Mouse (Mus musculus) neural tube, embryonic 12.5 days (tissue): ENCODE data around the gene Ptprc. TPM values are rescaled to one million over a fixed set of nuclear protein-coding genes. Genes with fewer than 3 reads are reported as not detected.

Experiments used
- ATAC-seq: fragments of 200-750 bp; cut with Nextera tagmentation; 2 replicates; pipeline ENCODE4 v1.8.0; 2017; ENCODE audit warnings: low read depth, mild to moderate bottlenecking, moderate TSS enrichment, moderate library complexity; ENCODE audit not compliant: low FRiP score
- H3K27ac ChIP-seq: fragments of 300-500 bp; sonication (generic); 2 replicates; pipeline ENCODE4 v1.5.1; 2016
- H3K27me3 ChIP-seq: fragments of 300-500 bp; sonication (generic); replicated peaks from 2 replicates; pipeline ENCODE4 v1.6.1; 2016; ENCODE audit warnings: mild to moderate bottlenecking
- H3K36me3 ChIP-seq: fragments of 300-500 bp; sonication (generic); 2 replicates; pipeline ENCODE4 v1.6.1; 2016; ENCODE audit warnings: mild to moderate bottlenecking
- H3K4me1 ChIP-seq: fragments of 300-500 bp; sonication (generic); 2 replicates; pipeline ENCODE4 v1.6.1; 2016
- H3K4me2 ChIP-seq: fragments of 300-500 bp; sonication (generic); replicated peaks from 2 replicates; pipeline ENCODE4 v1.6.1; 2016; ENCODE audit warnings: mild to moderate bottlenecking
- H3K4me3 ChIP-seq: fragments of 300-500 bp; sonication (generic); 2 replicates; pipeline ENCODE4 v1.5.1; 2016
- H3K9ac ChIP-seq: fragments of 300-500 bp; sonication (generic); 2 replicates; pipeline ENCODE4 v1.6.1; 2016; ENCODE audit warnings: mild to moderate bottlenecking
- H3K9me3 ChIP-seq: fragments of 300-500 bp; sonication (generic); 2 replicates; pipeline ENCODE4 v1.6.1; 2016; ENCODE audit warnings: mild to moderate bottlenecking
- WGBS: fragments of 180-500 bp; shearing (Covaris S2); methylation state at CpG from one replicate; pipeline ENCODE4 v1.1.7; 2016; 5-methylcytosine and 5-hydroxymethylcytosine counted together
- polyA plus RNA-seq: library from polyadenylated mRNA; unstranded; fragments of >200 nt; fragmentation: Nextera tagmentation; extraction: Ambion mirVana; gene quantifications from 2 replicates; pipeline ENCODE4 v1.2.1, GENCODE M21; 2016

Gene Ptprc
- polyA plus RNA-seq, 1 experiment from 2014 or later: 1.4 TPM

DNA sequence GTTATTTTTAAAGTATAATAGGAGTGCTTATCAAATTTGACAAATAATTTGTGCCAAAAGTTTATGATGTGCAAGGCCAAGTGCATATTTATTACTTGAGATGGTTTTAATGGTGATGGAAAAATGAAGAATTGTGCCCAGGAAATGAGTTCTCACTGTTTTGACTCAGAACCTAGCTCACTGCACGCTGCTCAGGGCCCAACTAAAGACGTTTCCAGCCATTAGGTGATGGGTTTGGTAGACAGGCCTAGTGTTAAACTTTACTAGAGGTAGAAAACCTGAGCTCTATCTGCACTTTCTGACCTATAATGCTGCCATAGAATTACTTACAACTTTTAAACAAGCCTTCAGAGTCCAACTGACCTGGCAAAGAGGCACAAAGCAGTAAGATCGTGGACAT is 3.0 kb downstream of the Ptprc start:
- no peak overlapping the region for H3K4me2 ChIP-seq
- no peak overlapping the region for H3K4me3 ChIP-seq
- H3K27ac ChIP-seq: no peak overlapping the region
- 84% methylated on average over 3 of the region's 3 CpGs for WGBS
- ATAC-seq: no peak
- no peak overlapping the region for H3K9ac ChIP-seq
- H3K27me3 ChIP-seq: no peaks in the 10 kb centered on the region
- H3K4me1 ChIP-seq: no peaks in the 10 kb centered on the region
- no peaks in the 10 kb centered on the region for H3K9me3 ChIP-seq
- no peaks in the 10 kb centered on the region for H3K36me3 ChIP-seq

DNA sequence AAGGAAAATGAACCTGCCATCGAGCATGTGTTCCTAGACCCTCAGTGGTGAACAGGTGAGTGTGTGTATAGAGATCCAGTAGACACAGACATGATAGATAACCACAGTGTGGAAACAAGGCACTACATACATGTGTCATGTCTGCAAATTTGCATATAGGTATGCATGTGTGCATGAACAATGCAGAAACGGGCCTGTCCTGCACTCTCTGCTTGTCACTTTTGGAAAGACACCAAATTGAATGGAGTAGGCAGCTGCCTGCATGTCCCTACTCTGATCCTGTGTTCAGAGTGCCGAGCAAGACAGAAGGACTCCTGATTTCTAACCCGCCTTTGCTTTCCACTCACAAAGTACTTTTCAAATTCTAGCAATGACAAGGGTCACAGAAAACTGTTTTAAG is 3.4 kb downstream of the Ptprc start:
- WGBS: 88% methylated on average over 4 of the region's 4 CpGs
- no peak overlapping the region for H3K4me3 ChIP-seq

DNA sequence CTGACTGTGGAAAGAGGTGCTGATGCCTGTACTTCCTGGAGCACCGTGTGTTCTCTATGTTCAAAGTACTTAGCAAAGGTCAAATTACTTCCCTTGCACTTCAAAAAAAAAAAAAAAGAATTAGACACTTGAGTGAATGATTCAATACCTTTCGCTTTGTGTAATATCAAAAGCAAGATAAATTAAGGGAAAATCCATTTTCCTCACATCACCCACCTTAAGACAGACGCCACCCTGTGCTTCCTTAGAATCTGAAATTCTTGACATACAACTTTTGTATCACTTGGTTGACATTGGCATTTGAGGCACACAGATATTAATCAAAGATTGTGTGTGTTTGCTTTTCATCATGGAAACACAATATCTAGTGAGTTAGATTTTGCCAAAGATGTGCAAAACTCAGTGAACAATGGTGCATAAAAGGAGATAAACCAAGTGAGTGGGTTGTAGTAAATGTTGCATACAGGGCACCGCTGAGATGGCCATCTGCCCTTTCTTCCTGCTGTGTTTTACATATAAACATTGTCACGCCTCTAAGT is 9.2 kb downstream of the Ptprc start:
- no peaks in the 10 kb centered on the region for H3K36me3 ChIP-seq
- no peak for ATAC-seq
- WGBS: 81% methylated on average over 5 of the region's 5 CpGs
- H3K9me3 ChIP-seq: no peaks in the 10 kb centered on the region
- H3K9ac ChIP-seq: no peak overlapping the region
- no peaks in the 10 kb centered on the region for H3K27me3 ChIP-seq
- no peaks in the 10 kb centered on the region for H3K4me1 ChIP-seq
- no peak overlapping the region for H3K27ac ChIP-seq
- H3K4me2 ChIP-seq: no peak overlapping the region
- no peak overlapping the region for H3K4me3 ChIP-seq

More for the DNA sequence above, 3.4 kb downstream of the Ptprc start:
- Histone ChIP-seq H3K4me2 (no peak overlapping the region), H3K4me1 (no peaks in the 10 kb centered on the region), H3K27ac (no peak overlapping the region), H3K9me3 (no peaks in the 10 kb centered on the region), H3K36me3 (no peaks in the 10 kb centered on the region), H3K27me3 (no peaks in the 10 kb centered on the region), H3K9ac (no peak overlapping the region)
- ATAC-seq: no peak

DNA sequence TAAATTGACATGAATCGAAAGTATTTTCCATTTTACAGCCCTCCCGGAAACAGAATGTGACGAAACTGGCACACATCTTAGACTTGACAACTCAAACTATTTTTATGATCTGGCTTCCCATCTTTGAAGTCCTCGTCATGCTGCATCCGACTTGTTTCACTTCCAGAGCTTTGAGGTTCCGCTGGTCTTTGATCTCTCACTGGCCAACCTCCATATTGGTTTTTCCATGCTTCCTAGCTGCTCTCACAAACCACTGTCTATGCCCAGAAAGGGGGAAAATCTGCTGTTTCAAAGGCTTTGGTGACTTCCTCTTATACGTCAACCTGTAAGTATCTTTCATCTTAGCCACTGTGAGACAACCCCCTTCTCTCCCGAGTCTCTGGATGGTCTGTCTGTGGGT is 12.9 kb downstream of the Ptprc start:
- Histone ChIP-seq H3K9ac (no peak overlapping the region), H3K27me3 (no peaks in the 10 kb centered on the region), H3K4me3 (no peak overlapping the region), H3K4me1 (no peaks in the 10 kb centered on the region), H3K9me3 (no peaks in the 10 kb centered on the region), H3K4me2 (no peak overlapping the region), H3K36me3 (no peaks in the 10 kb centered on the region), H3K27ac (no peak overlapping the region)
- no peak for ATAC-seq
- WGBS: 85% methylated on average over 8 of the region's 8 CpGs

DNA sequence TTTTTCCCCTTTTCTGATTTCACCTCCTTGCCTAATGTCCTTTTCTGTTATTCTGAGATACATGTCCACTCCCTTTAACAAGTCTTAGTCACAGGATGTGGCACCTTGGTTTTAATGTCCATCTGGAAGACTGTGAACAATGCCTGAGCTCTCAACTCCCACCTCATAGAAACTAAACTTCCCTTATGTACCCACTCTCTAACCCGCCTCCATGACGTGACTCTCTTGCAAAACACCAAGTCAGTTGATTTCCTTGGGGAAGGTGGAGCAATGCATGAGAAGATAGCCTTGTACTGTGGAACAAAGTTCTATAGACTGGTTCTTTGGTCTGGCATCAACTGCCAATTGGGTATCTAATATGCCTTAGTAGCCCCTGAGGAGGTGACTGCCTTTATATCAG is 16.6 kb downstream of the Ptprc start:
- Histone ChIP-seq H3K4me1 (no peaks in the 10 kb centered on the region), H3K27ac (no peak overlapping the region), H3K4me3 (no peak overlapping the region), H3K36me3 (no peaks in the 10 kb centered on the region), H3K9me3 (no peaks in the 10 kb centered on the region), H3K4me2 (no peak overlapping the region), H3K9ac (no peak overlapping the region), H3K27me3 (no peaks in the 10 kb centered on the region)
- no peak for ATAC-seq
- 83% methylated on average over 2 of the region's 2 CpGs for WGBS

DNA sequence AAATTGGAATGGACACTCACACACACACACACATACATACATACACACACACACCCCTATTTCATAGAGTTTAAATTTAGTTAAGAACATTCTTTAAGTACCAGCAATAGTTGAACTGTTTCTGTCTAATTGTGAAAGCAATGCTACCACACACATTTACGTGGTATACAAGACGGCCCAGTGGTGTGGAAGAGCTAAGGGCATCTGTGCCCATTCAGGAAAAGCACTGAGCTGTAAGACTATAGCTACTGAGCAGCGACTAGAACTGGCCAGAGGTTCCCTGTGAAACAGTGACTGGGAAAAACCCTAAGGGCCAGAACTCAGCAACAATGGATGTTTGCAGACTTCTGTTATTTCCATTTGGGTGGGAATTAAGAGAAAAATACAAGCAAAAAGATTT is 17.3 kb downstream of the Ptprc start:
- Histone ChIP-seq H3K4me3 (no peak overlapping the region), H3K9ac (no peak overlapping the region), H3K27me3 (no peaks in the 10 kb centered on the region), H3K36me3 (no peaks in the 10 kb centered on the region), H3K9me3 (no peaks in the 10 kb centered on the region), H3K27ac (no peak overlapping the region), H3K4me1 (no peaks in the 10 kb centered on the region), H3K4me2 (no peak overlapping the region)
- no peak for ATAC-seq
- 23% methylated on average over 3 of the region's 3 CpGs for WGBS

DNA sequence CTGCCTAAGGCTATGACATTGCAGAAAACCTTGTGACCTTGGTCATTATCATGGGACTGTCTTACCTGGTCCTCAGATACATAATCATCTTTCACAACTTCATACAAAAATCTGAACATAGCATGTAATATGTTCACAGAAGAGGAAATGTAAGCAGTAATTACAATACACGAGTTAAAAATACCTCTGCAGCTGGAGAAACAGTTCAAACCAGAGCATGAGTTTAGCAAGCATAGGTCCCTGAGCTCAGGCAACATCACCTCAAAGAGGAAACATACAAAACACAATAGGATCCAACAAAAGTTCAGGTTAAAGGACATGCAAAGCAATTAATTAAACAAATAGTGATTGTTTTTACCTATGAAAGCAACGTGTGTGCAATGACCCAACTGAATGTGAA is 17.8 kb downstream of the Ptprc start:
- H3K9me3 ChIP-seq: no peaks in the 10 kb centered on the region
- 72% methylated on average over 2 of the region's 2 CpGs for WGBS
- no peak overlapping the region for H3K9ac ChIP-seq
- H3K27me3 ChIP-seq: no peaks in the 10 kb centered on the region
- no peak for ATAC-seq
- no peak overlapping the region for H3K27ac ChIP-seq
- no peak overlapping the region for H3K4me2 ChIP-seq
- H3K4me3 ChIP-seq: no peak overlapping the region
- H3K36me3 ChIP-seq: no peaks in the 10 kb centered on the region
- H3K4me1 ChIP-seq: no peaks in the 10 kb centered on the region

DNA sequence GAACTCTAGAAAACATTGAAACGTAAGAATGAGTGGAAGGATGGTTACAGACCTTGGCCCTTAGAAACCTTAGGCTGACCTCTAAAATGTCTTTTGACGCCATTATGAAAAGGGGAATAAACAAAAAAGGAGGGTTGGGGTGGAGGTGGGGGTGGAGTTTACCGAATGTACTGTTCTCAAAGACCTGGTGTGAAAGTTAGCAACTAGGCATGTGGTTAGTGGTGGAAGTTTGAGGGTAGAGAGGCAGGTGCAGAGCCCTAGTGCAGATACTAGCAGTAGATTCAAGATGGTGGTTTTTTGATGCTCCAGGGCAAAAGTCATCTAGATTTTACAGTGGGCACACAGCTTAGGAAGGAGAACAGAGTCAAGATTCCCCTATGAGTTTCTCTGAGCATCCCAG is 18.5 kb downstream of the Ptprc start:
- H3K9ac ChIP-seq: no peak overlapping the region
- WGBS: 85% methylated on average over 3 of the region's 3 CpGs

DNA sequence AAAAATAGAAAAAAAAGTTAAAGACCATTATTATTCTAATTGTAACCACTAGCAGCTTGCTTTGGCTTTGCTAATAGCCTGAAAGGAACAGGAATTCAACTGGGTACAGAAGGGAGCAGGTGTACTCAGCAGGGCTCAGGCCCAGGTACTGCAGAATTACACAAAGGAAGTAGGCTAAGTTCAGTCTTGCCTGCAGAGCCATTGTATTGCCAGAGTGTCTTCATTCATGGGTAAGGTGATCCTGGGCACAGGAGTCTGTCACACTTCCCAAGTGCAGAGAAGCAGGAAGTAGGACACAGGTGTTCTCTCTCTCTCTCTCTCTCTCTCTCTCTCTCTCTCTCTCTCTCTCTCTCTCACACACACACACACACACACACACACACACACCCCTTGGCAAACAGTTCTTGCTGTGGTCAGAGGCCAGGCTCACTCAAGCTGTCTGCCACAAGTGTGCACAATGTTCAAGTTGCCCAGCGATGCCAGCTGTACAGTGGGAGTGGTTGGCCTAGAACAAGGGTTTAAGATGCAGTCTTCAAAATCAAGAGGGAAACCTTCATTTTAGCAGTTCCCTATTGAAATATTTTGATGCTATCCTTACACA is 21.2 kb downstream of the Ptprc start:
- no peaks in the 10 kb centered on the region for H3K4me1 ChIP-seq
- 86% methylated on average over 1 of the region's 1 CpGs for WGBS
- ATAC-seq: no peak
- H3K4me3 ChIP-seq: no peak overlapping the region
- no peaks in the 10 kb centered on the region for H3K9me3 ChIP-seq
- no peak overlapping the region for H3K27ac ChIP-seq
- H3K9ac ChIP-seq: no peak overlapping the region
- H3K27me3 ChIP-seq: no peaks in the 10 kb centered on the region
- no peak overlapping the region for H3K4me2 ChIP-seq
- H3K36me3 ChIP-seq: no peaks in the 10 kb centered on the region

More for the DNA sequence above, 18.5 kb downstream of the Ptprc start:
- Histone ChIP-seq H3K27me3 (no peaks in the 10 kb centered on the region), H3K27ac (no peak overlapping the region), H3K36me3 (no peaks in the 10 kb centered on the region), H3K4me1 (no peaks in the 10 kb centered on the region), H3K9me3 (no peaks in the 10 kb centered on the region), H3K4me2 (no peak overlapping the region), H3K4me3 (no peak overlapping the region)
- no peak for ATAC-seq

DNA sequence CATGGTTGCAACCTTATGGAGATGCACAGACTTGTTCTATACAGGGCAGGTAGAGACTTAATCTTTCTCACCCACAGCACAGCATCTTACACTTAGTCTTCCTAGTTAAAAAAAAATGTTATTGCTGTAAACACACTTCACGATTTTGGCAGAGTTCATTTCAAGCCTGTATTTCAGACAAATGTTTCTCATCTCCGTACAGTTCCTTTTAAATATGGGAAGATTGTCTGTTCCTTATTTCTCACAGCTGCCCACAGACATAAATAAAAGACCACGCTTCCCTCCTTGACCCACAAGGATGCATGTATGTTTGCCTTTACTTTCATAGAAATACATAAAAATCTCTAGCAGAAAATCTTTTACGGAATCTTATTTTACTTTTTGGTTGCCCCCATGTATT is 22.4 kb downstream of the Ptprc start:
- H3K9me3 ChIP-seq: no peaks in the 10 kb centered on the region
- no peaks in the 10 kb centered on the region for H3K4me1 ChIP-seq
- 89% methylated on average over 4 of the region's 4 CpGs for WGBS
- no peaks in the 10 kb centered on the region for H3K27me3 ChIP-seq
- H3K9ac ChIP-seq: no peak overlapping the region
- H3K4me3 ChIP-seq: no peak overlapping the region
- no peak overlapping the region for H3K4me2 ChIP-seq
- no peak for ATAC-seq
- H3K27ac ChIP-seq: no peak overlapping the region
- H3K36me3 ChIP-seq: no peaks in the 10 kb centered on the region

DNA sequence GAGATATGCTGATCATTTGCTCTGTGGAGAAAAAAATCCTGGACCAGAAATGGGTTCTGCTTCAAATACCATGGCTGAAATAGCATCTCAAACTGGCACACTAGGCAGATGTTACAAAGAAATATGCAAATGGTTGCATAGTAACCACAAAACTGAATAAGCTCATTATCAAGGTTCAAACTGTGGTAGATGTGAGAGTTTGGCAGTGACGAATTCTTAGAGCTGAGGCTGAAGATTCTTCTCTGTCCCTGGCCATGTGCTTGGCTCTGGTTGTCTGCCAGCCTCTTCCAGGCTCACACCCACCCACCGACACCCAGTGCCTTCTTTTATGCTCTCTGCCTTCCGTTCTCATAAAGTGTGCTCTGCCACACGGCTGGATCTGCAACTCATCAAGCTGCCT is 26.7 kb downstream of the Ptprc start:
- Histone ChIP-seq H3K36me3 (no peaks in the 10 kb centered on the region), H3K9me3 (no peaks in the 10 kb centered on the region), H3K4me2 (no peak overlapping the region), H3K4me1 (no peaks in the 10 kb centered on the region), H3K27ac (no peak overlapping the region), H3K9ac (no peak overlapping the region), H3K27me3 (no peaks in the 10 kb centered on the region), H3K4me3 (no peak overlapping the region)
- 51% methylated on average over 4 of the region's 4 CpGs for WGBS
- no peak for ATAC-seq

DNA sequence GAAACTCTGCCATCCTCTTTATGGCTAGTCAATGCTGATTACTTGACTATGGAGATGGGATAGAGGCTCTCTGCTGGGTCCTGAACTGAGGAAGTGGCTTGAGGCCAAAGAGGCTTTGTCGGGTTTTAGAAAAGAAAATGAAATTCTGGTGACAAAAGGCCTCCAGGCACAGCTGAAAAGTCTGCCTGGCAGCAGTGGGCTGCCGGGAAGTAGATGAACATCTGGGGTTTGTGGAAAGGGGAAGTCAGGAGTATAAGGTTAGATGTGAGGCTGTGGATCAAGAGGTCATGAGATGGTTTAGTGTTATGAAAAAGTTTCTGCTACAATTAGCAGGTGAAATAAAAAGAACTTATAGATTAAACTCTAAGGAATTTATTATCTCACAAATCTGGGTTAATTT is 29.9 kb downstream of the Ptprc start:
- 59% methylated on average over 2 of the region's 2 CpGs for WGBS
- no peak overlapping the region for H3K4me3 ChIP-seq
- ATAC-seq: no peak

DNA sequence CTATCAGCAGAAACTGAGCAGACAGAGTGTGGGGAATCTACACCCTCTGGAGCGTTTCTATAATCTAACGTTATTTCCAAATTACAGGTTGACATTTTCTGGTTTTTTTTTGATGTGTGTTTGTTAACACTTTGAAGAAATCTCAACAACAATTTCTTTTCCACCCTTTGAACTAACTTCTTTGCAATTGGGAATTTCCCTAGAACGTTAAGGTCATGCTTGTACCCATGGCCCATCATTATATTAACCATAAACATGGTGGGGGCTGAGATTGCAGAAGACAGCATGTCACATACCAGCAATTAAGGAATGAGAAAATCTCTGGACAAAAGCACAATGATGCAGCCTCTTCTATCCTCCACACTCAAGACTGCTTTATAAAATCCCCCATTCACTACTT is 30.4 kb downstream of the Ptprc start:
- no peak for ATAC-seq
- no peak overlapping the region for H3K4me2 ChIP-seq
- H3K9ac ChIP-seq: no peak overlapping the region
- H3K9me3 ChIP-seq: no peaks in the 10 kb centered on the region
- H3K4me1 ChIP-seq: no peaks in the 10 kb centered on the region
- H3K27ac ChIP-seq: no peak overlapping the region
- no peaks in the 10 kb centered on the region for H3K36me3 ChIP-seq
- no peaks in the 10 kb centered on the region for H3K27me3 ChIP-seq
- 82% methylated on average over 3 of the region's 3 CpGs for WGBS
- no peak overlapping the region for H3K4me3 ChIP-seq

More for the DNA sequence above, 29.9 kb downstream of the Ptprc start:
- Histone ChIP-seq H3K27me3 (no peaks in the 10 kb centered on the region), H3K27ac (no peak overlapping the region), H3K9ac (no peak overlapping the region), H3K4me1 (no peaks in the 10 kb centered on the region), H3K4me2 (no peak overlapping the region), H3K9me3 (no peaks in the 10 kb centered on the region), H3K36me3 (no peaks in the 10 kb centered on the region)
